Mouse (Mus musculus) midbrain, embryonic 13.5 days (tissue): ENCODE results near the gene Opcml. TPM values are rescaled to one million over a fixed set of nuclear protein-coding genes. Genes with fewer than 3 reads are reported as not detected.

Experiments used
- ATAC-seq: fragments of 200-750 bp; cut with Nextera tagmentation; 2 replicates; pipeline ENCODE4 v1.8.0; 2017; ENCODE audit warnings: mild to moderate bottlenecking, moderate TSS enrichment, moderate library complexity
- H3K27ac ChIP-seq: fragments of 300-500 bp; sonication (generic); 2 replicates; pipeline ENCODE4 v1.5.1; 2015; ENCODE audit warnings: inconsistent platforms, mild to moderate bottlenecking, moderate library complexity
- H3K27me3 ChIP-seq: fragments of 300-500 bp; sonication (generic); 2 replicates; pipeline ENCODE4 v1.6.1; 2015; ENCODE audit warnings: mild to moderate bottlenecking, inconsistent platforms
- H3K36me3 ChIP-seq: fragments of 300-500 bp; sonication (generic); 2 replicates; pipeline ENCODE4 v1.6.1; 2015; ENCODE audit warnings: mild to moderate bottlenecking, inconsistent platforms
- H3K4me1 ChIP-seq: fragments of 300-500 bp; sonication (generic); replicated peaks from 2 replicates; pipeline ENCODE4 v1.6.1; 2015; ENCODE audit warnings: inconsistent platforms
- H3K4me2 ChIP-seq: fragments of 300-500 bp; sonication (generic); replicated peaks from 2 replicates; pipeline ENCODE4 v1.6.1; 2015; ENCODE audit warnings: moderate library complexity, mild to moderate bottlenecking, inconsistent platforms
- H3K4me3 ChIP-seq: fragments of 300-500 bp; sonication (generic); replicated peaks from 2 replicates; pipeline ENCODE4 v1.5.1; 2015; ENCODE audit warnings: mild to moderate bottlenecking, inconsistent platforms
- H3K9ac ChIP-seq: fragments of 300-500 bp; sonication (generic); replicated peaks from 2 replicates; pipeline ENCODE4 v1.6.1; 2015; ENCODE audit warnings: mild to moderate bottlenecking, inconsistent platforms
- H3K9me3 ChIP-seq: fragments of 300-500 bp; sonication (generic); 2 replicates; pipeline ENCODE4 v1.6.1; 2016; ENCODE audit warnings: mild to moderate bottlenecking, inconsistent platforms
- WGBS: fragments of 180-500 bp; shearing (Covaris S2); methylation state at CpG from one replicate; pipeline ENCODE4 v1.1.7; 2015; 5-methylcytosine and 5-hydroxymethylcytosine counted together
- polyA plus RNA-seq: library from polyadenylated mRNA; unstranded; fragments of >200 nt; fragmentation: Nextera tagmentation; extraction: Ambion mirVana; gene quantifications from 2 replicates; pipeline ENCODE4 v1.2.1, GENCODE M21; 2015

Gene Opcml
- polyA plus RNA-seq, 1 experiment from 2014 or later: 18.9 TPM

GRCm38 (mm10) chr9:28028788-28029393 lies 238.3 kb downstream of the Opcml start:
- ATAC-seq: peak; percentile 62
- Histone ChIP-seq H3K27me3 (no peaks in the 10 kb centered on the region), H3K9me3 (no peaks in the 10 kb centered on the region), H3K27ac (no peak overlapping the region), H3K36me3 (no peaks in the 10 kb centered on the region), H3K4me1 (peaks cover 17% of the 10 kb centered on the region), H3K9ac (no peak overlapping the region), H3K4me2 (no peak overlapping the region), H3K4me3 (no peak overlapping the region)
- 39% methylated on average over 7 of the region's 7 CpGs for WGBS

GRCm38 (mm10) chr9:28049157-28049556 lies 258.6 kb downstream of the Opcml start:
- H3K27me3 ChIP-seq: no peaks in the 10 kb centered on the region
- 97% methylated on average over 2 of the region's 2 CpGs for WGBS
- H3K4me2 ChIP-seq: no peak overlapping the region
- H3K36me3 ChIP-seq: no peaks in the 10 kb centered on the region
- no peak overlapping the region for H3K27ac ChIP-seq
- no peak overlapping the region for H3K4me3 ChIP-seq
- no peak overlapping the region for H3K9ac ChIP-seq
- no peaks in the 10 kb centered on the region for H3K4me1 ChIP-seq
- ATAC-seq: no peak
- no peaks in the 10 kb centered on the region for H3K9me3 ChIP-seq

GRCm38 (mm10) chr9:28057171-28057845 lies 266.7 kb downstream of the Opcml start:
- no peak overlapping the region for H3K9ac ChIP-seq
- no peaks in the 10 kb centered on the region for H3K9me3 ChIP-seq
- H3K27ac ChIP-seq: no peak overlapping the region
- H3K4me2 ChIP-seq: no peak overlapping the region
- no peaks in the 10 kb centered on the region for H3K27me3 ChIP-seq
- 81% methylated on average over 2 of the region's 2 CpGs for WGBS
- H3K4me1 ChIP-seq: no peaks in the 10 kb centered on the region
- no peak for ATAC-seq
- H3K4me3 ChIP-seq: no peak overlapping the region
- no peaks in the 10 kb centered on the region for H3K36me3 ChIP-seq

GRCm38 (mm10) chr9:28065126-28065525 lies 274.6 kb downstream of the Opcml start:
- Histone ChIP-seq H3K4me1 (no peaks in the 10 kb centered on the region), H3K27me3 (no peaks in the 10 kb centered on the region), H3K36me3 (no peaks in the 10 kb centered on the region), H3K27ac (no peak overlapping the region), H3K4me2 (no peak overlapping the region), H3K9ac (no peak overlapping the region), H3K9me3 (no peaks in the 10 kb centered on the region), H3K4me3 (no peak overlapping the region)
- no peak for ATAC-seq

- no peak overlapping the region for H3K4me3 ChIP-seq
- no peaks in the 10 kb centered on the region for H3K36me3 ChIP-seq
- no peak overlapping the region for H3K4me2 ChIP-seq
- no peaks in the 10 kb centered on the region for H3K27me3 ChIP-seq
- no peak overlapping the region for H3K9ac ChIP-seq
- WGBS: 63% methylated on average over 4 of the region's 4 CpGs
- peaks cover 12% of the 10 kb centered on the region for H3K4me1 ChIP-seq
- no peaks in the 10 kb centered on the region for H3K9me3 ChIP-seq
- ATAC-seq: no peak
- H3K27ac ChIP-seq: no peak overlapping the region
Measured at GRCm38 (mm10) chr9:28080694-28081093, 290.1 kb downstream of the Opcml start.

GRCm38 (mm10) chr9:28083754-28084153 lies 293.2 kb downstream of the Opcml start:
- H3K4me3 ChIP-seq: no peak overlapping the region
- H3K27me3 ChIP-seq: no peaks in the 10 kb centered on the region
- no peak overlapping the region for H3K9ac ChIP-seq
- whole genome bisulfite sequencing: 62% methylated on average over 3 of the region's 3 CpGs
- H3K9me3 ChIP-seq: no peaks in the 10 kb centered on the region
- H3K27ac ChIP-seq: no peak overlapping the region
- ATAC-seq: 0 out of 2 replicates have a peak, but pooled peaks have one; percentile 56
- peaks cover 12% of the 10 kb centered on the region for H3K4me1 ChIP-seq
- H3K36me3 ChIP-seq: no peaks in the 10 kb centered on the region
- no peak overlapping the region for H3K4me2 ChIP-seq

GRCm38 (mm10) chr9:28084273-28084726 lies 293.7 kb downstream of the Opcml start:
- H3K4me2 ChIP-seq: no peak overlapping the region
- H3K4me3 ChIP-seq: no peak overlapping the region
- H3K36me3 ChIP-seq: no peaks in the 10 kb centered on the region
- peak; percentile 83 for ATAC-seq
- no peak overlapping the region for H3K9ac ChIP-seq
- no peak overlapping the region for H3K27ac ChIP-seq
- no peaks in the 10 kb centered on the region for H3K9me3 ChIP-seq
- no peaks in the 10 kb centered on the region for H3K27me3 ChIP-seq
- H3K4me1 ChIP-seq: peaks cover 12% of the 10 kb centered on the region
- 0% methylated on average over 2 of the region's 2 CpGs for WGBS

GRCm38 (mm10) chr9:28091395-28091794 lies 300.8 kb downstream of the Opcml start:
- Histone ChIP-seq H3K27ac (no peak overlapping the region), H3K27me3 (no peaks in the 10 kb centered on the region), H3K9ac (no peak overlapping the region), H3K36me3 (no peaks in the 10 kb centered on the region), H3K4me2 (no peak overlapping the region), H3K4me3 (no peak overlapping the region), H3K4me1 (no peaks in the 10 kb centered on the region), H3K9me3 (no peaks in the 10 kb centered on the region)
- 56% methylated on average over 1 of the region's 1 CpGs for WGBS
- no peak for ATAC-seq

- H3K27ac ChIP-seq: no peak overlapping the region
- no peaks in the 10 kb centered on the region for H3K27me3 ChIP-seq
- no peaks in the 10 kb centered on the region for H3K36me3 ChIP-seq
- no peaks in the 10 kb centered on the region for H3K4me1 ChIP-seq
- no peak overlapping the region for H3K9ac ChIP-seq
- ATAC-seq: no peak
- no peak overlapping the region for H3K4me3 ChIP-seq
- WGBS: 97% methylated on average over 4 of the region's 4 CpGs
- no peak overlapping the region for H3K4me2 ChIP-seq
- H3K9me3 ChIP-seq: no peaks in the 10 kb centered on the region
Measured at GRCm38 (mm10) chr9:28094722-28095121, 304.1 kb downstream of the Opcml start.

- ATAC-seq: no peak
- Histone ChIP-seq H3K4me2 (no peak overlapping the region), H3K9ac (no peak overlapping the region), H3K4me3 (no peak overlapping the region), H3K27ac (no peak overlapping the region), H3K4me1 (no peaks in the 10 kb centered on the region), H3K36me3 (no peaks in the 10 kb centered on the region), H3K9me3 (no peaks in the 10 kb centered on the region), H3K27me3 (no peaks in the 10 kb centered on the region)
- 100% methylated on average over 2 of the region's 2 CpGs for WGBS
Measured at GRCm38 (mm10) chr9:28096204-28096603, 305.6 kb downstream of the Opcml start.

- no peaks in the 10 kb centered on the region for H3K36me3 ChIP-seq
- no peak for ATAC-seq
- no peaks in the 10 kb centered on the region for H3K4me1 ChIP-seq
- H3K4me3 ChIP-seq: no peak overlapping the region
- H3K9me3 ChIP-seq: no peaks in the 10 kb centered on the region
- no peaks in the 10 kb centered on the region for H3K27me3 ChIP-seq
- H3K27ac ChIP-seq: no peak overlapping the region
- no peak overlapping the region for H3K4me2 ChIP-seq
- no peak overlapping the region for H3K9ac ChIP-seq
Measured at GRCm38 (mm10) chr9:28101981-28102380, 311.4 kb downstream of the Opcml start.

- ATAC-seq: no peak
- Histone ChIP-seq H3K4me3 (no peak overlapping the region), H3K36me3 (no peaks in the 10 kb centered on the region), H3K4me1 (no peaks in the 10 kb centered on the region), H3K27me3 (no peaks in the 10 kb centered on the region), H3K27ac (no peak overlapping the region), H3K9me3 (no peaks in the 10 kb centered on the region), H3K9ac (no peak overlapping the region), H3K4me2 (no peak overlapping the region)
- WGBS: 94% methylated on average over 2 of the region's 2 CpGs
Measured at GRCm38 (mm10) chr9:28121858-28122257, 331.3 kb downstream of the Opcml start.

GRCm38 (mm10) chr9:28128735-28129134 lies 338.2 kb downstream of the Opcml start:
- Histone ChIP-seq H3K27me3 (no peaks in the 10 kb centered on the region), H3K9me3 (no peaks in the 10 kb centered on the region), H3K4me2 (no peak overlapping the region), H3K27ac (no peak overlapping the region), H3K9ac (no peak overlapping the region), H3K4me1 (no peaks in the 10 kb centered on the region), H3K36me3 (no peaks in the 10 kb centered on the region), H3K4me3 (no peak overlapping the region)
- ATAC-seq: no peak
- 49% methylated on average over 1 of the region's 1 CpGs for WGBS
